Mouse (Mus musculus) liver, adult 2 months (tissue): ENCODE results near the gene Olfr544.

Experiments
- CTCF ChIP-seq: fragments of 200-500 bp; IDR thresholded peaks from 2 replicates; pipeline ENCODE4 v1.5.1; 2011; ENCODE audit warnings: low read depth, low read length, control low read depth
- POLR2A ChIP-seq: fragments of 200-500 bp; IDR thresholded peaks from 2 replicates; pipeline ENCODE4 v1.6.1; 2011; ENCODE audit warnings: low read length, control low read depth; ENCODE audit not compliant: insufficient read depth; ENCODE audit errors: extremely low read depth

GRCm38 (mm10) chr7:102467566-102467965 lies 20.5 kb downstream of the Olfr544 start:
- no peak for TF ChIP-seq POLR2A
- TF ChIP-seq CTCF: no peak
